Mouse (Mus musculus) lung, postnatal 0 days (tissue): ENCODE measurements at regions not wholly inside any gene's neighbourhood (a gene's known extent, or its start where the extent isn't known, plus 50 kb on each side); places are given as distances from the start of the nearest gene placed in this dataset.

Experiments
- CTCF ChIP-seq: IDR thresholded peaks from 2 replicates; pipeline ENCODE4 v1.5.1; 2016; ENCODE audit warnings: antibody characterized with exemption, mild to moderate bottlenecking
- EP300 ChIP-seq: IDR thresholded peaks from 2 replicates; pipeline ENCODE4 v1.6.1; 2016; ENCODE audit warnings: antibody characterized with exemption, mild to moderate bottlenecking, control low read depth

GRCm38 (mm10) chr10:108093043-108093442, 69.0 kb upstream of the Ppp1r12a start:
- TF ChIP-seq CTCF (no peak), EP300 (no peak)
